Mouse (Mus musculus) mouse trophoblast stem cell (cell line): ENCODE data around the gene Olfr424.

Experiments
- in situ Hi-C, 2 experiments: fragments of 300-500 bp; cut with MseI, MboI; formaldehyde crosslinking; loops; 2 replicates in 1 of 2; 3 replicates in 1 of 2; pipeline ENCODE4 v1.15.1; 2025

Gene Olfr424

DNA sequence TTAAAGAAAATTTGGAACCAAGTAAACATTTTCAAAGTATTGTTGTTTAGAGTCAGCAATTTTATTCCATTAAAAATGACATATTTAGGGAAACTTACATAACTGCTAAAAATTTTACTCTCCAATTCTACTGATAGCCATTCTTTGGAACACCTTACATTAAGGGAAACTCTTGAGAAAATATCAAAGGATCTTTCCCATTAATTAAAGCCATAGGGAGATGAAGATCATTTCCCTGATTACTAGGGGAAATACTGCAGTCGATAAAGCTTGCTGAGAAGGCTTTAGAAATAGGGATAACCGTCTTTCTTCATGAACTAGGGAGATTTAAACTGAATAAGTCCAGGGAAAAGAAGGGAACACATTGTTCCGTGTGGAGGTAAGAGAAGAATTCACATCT is at the start of gene Olfr424:
TSS of gene Olfr424 (plus strand) at position 301 of the 400 bp plus-strand sequence.
- in situ Hi-C loops, result no loop called here

DNA sequence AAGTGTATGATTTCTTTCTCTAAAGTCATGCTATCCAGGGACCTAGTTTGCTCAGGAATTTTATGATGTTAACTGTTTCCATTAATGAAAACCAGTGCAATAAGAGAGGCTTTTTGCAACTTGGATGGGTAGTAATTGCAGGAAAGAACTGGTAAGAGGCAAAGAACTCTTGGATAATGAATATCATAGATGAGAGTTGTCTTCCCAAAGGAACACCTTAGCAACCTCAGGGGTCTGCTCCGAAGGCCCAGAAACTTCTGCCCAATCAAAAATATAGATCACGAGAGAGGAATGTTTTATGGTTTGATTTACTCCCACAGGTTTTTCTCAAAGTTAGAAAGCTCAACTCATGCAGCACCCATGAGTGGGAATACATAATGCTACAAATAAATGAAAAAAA is 47.3 kb upstream of the Olfr424 start, which contains the start of gene Olfr429:
TSS of gene Olfr429 (plus strand) at position 301 of the 400 bp plus-strand sequence.
- in situ Hi-C loops, result no loop called here

DNA sequence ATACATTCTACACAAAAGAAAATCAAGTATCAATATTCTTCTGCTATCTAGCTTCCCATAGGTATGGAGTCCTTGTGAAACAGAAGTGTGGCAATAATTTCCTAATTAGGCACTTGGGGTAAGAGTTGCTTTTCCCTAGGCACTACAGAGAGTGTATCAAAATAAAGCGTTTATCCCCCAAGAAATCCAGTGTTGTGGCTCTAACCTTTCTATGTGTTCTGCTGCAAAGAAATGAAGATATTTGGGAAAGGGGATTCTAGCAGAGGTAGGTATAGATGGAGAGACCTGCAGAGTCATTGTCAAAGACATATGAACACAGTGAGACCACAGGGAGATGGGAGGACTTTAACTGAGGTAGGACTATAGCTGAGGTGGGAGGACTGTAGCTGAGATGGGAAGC is 34.7 kb upstream of the Olfr424 start, which contains the start of gene Olfr427:
TSS of gene Olfr427 (plus strand) at position 301 of the 400 bp plus-strand sequence.
- in situ Hi-C loops, result no loop called here

DNA sequence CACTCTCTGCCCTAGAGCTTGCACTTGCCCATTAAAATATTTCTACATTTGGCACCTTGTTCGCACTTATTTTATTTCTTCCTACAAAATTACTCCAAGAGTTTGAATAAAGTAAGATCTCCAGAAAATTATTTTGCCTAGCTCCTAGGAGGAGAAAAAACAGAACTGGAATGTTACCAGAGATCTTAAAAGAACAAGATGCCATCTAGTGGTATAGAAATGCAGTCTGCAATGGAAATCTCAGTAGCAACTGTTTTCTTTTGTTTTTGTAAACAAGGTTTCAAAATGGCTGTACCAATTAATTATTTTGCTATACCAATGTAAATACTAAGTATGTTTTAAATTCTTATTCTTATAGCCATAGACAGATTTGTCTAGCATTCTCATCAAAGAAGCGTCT is 27.6 kb upstream of the Olfr424 start:
- in situ Hi-C loops, result loop anchor here (10.0 to 25.0 kb wide), 2 partner anchors 641 to 649 kb away; no protein-coding TSS in a partner anchor

DNA sequence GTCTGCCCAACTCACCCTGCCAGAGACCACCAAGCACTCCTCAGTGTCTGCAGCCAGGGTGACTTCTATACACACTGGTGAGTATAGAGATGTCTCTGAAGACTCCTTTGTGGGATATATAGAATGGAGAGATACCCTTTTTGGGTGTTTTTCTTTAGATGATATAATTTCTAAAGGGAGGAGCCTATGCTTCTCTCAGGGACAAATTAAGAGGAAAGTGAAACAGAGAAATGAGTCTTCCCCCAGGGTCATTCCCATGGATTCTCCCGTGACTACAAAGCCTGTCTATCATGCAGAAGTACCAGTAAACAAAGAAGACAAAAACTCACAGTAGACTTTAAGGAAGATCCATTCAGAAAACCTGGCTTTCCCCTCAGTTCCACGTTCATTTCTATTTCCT is 10.3 kb upstream of the Olfr424 start, which contains the start of gene Olfr231:
TSS of gene Olfr231 (minus strand) at position 101 of the 400 bp plus-strand sequence.
- in situ Hi-C loops, result loop anchor here in 1 of 2 experiments (25.0 kb wide), 1 partner anchor 659 kb away; no protein-coding TSS in a partner anchor

DNA sequence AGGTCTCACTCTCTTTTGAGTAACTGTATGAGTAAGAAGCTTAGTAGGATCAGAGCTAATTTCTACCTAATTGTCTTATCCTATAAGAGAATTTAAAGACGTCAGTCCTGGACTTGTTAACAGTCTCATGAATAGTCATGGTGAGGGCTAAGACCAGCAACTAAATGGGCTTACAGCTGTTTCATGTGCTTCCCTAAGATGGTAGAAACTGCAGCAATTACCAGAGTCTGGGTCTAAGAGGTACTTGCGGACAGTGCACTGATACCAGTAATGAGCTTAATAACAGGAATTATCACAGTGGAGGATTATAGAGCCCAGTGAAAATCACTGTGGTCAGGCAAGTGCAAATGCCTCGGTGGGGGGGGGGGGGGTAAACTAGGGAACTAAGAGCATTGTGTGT is 682 bp downstream of the Olfr424 start:
- in situ Hi-C loops, result no loop called here

DNA sequence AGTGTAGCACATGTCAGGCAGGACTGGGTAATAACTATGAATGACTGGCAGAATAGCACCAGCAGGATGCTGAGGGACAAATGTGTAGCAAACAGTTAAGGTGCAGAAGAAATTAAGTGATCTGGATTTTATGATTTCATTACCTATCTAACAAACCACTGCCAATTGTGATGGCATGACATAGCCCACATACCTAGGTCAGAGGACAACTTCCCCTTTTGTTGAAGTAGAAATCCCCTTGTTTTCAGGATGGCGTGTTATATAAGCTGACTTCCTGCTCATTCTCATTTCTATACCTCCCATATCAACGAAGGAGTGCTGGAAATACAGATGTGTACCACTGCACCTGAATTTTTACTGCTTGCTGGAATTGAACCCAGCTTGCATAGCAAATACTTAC is 10.1 kb downstream of the Olfr424 start:
- in situ Hi-C loops, result no loop called here

DNA sequence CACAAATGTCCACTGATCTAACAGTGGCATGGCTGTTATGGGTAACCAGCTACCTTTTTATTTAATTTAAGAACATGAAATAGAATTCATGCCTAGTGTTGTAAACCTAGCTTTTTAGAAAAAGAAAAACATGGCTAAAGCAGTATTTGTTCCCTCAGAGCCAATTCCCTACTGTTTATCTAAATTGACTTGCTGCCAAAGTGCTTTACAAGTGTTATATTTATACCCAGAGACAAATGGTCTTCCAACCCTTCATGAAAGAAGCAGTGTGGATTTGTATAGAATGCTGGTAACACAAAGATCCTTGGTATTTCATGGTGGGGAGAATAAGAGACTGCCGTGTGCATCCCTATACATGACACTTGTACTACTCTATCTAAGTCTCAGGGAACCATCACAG is 15.4 kb downstream of the Olfr424 start:
- in situ Hi-C loops, result no loop called here

DNA sequence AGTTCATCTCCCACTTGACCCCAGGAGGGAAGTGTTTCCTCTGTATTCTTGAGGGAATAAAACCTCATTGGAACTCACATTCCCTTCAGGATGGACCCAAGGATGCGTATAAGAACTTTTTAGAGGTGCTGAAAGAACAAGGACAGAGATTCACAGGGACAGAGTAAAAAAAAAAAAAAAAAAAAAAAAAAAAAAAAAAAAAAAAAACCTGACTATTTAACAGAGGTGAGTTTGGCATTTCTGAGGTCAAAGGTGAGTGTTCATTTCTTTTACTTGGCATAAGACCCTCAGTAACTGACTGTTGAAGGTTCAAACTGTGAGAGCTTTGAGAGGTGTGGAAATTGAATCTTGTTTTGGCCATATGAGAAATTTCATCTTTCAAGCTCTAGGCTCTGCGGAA is 18.0 kb downstream of the Olfr424 start:
- in situ Hi-C loops, result no loop called here

DNA sequence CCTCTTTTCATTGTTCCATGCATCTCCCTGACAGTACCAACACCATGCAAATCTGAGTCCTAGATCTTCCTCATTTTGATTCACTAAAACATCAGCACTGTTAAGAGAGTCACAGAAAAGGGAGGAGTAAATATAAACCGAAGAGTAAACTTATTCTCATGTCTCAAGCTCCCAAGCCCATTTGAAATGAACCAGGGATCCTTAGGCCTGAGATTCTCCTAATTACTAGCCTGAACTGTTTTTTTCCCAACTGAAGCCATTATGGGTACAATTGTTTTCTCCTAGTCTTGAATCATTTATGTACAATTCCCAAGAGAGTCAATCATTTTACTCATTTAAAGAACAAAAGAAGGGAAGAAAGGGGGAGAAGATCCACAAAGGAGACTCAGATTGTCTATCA is 24.0 kb downstream of the Olfr424 start, which contains the start of gene Olfr420:
TSS of gene Olfr420 (plus strand) at position 301 of the 400 bp plus-strand sequence.
- in situ Hi-C loops, result no loop called here

DNA sequence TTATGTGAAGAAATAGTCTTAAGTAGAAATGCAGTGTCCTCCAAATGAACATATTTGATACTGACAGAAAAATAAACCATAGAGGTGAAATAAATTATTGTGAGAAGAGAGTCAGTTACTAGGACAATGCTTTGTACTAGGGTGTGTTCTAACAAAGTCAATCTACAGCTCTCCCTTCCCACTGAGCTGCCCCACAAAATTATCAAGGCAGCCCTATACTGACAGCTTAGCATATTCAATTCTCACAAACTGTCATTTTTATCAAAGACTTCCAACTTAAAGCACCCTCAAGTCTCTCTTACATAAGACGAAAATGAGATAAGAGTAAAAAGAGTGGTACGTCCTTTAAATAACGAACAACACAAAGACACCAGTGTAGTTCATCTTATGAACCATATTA is 26.3 kb downstream of the Olfr424 start:
- in situ Hi-C loops, result no loop called here

DNA sequence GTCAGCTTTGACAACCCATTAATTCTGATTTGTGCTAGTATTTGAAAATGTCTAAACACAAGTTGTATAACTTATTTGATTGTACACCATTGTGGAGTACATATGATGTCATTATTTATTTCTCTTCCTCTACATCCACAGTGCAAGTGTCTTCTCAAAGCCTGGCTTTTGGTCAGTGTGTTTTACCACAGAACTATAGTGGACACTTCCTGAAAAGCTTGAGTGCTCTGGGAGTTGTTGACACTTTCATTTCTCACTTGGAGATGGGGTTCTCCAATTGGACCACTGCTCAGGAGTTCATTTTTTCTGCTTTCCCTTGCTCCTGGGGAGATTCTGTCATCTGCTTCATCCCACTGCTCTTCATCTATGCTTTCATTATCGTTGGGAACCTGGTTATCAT is 27.2 kb downstream of the Olfr424 start:
- in situ Hi-C loops, result no loop called here

DNA sequence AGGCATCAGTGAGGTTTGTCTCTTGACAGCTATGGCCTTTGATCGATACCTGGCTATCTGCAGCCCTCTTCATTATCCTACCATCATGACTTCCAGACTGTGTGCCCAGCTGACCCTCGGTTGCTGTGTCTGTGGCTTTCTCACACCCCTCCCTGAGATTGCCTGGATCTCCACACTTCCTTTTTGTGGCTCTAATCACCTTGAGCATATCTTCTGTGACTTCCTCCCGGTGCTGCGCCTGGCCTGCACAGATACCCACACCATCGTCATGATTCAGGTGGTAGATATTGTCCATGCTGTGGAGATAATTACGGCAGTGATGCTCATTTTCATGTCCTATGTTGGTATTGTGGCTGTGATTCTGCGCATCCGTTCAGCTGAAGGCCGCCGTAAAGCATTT is 27.8 kb downstream of the Olfr424 start:
- in situ Hi-C loops, result no loop called here

DNA sequence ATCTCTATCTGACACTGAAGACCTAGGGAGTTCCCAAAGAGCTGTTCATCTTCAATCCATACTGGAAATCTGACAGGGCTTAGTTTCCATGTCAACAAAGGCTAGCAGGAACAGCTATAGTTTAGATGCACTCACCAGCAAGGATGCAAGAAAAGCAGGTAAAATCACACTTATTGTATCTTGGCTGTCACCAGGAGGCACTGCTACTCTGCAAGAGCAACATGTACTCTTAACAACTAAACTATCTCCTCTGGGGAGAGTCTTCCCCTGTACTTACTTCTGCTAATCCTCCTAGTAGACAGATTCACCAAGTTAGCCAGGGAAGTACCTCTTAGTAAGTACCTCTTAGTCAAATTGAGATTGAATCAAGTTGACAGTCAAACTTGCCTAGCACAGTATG is 37.7 kb downstream of the Olfr424 start:
- in situ Hi-C loops, result no loop called here

DNA sequence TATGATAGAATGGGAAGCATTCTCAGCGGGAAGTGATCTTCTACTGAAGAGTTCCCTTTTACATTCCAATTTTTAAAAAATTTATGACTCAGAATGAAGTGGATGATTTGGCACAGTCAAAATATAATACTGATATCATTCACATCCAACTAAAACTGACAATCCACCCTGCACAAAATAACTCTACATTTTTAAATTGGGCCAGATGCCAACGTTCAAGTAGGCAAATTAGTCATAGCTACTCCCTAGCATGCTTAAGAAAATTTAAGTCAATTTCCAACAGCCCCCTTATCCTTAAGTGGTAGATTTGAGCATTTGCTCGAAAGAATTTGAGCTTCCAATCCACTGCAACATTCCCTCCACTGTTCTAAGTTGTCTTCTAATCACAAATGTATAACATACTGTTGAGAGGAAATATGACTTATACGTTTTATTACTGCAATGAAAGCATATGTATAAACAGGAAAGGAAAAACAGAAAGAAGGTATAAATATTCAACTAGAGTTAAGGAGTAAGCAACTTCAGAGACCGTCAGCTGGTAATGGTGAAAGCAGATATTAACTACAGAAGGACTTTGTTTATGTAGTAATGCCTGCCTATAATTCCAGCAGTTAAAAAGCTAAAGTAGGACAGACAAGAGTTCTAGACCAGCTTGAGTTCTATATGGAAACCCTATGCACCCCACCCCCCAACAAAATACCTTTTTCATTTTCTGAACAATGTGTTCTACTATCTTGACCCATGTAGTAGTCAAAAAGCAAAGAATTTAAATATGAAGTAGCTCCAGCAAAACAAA is 39.6 kb downstream of the Olfr424 start:
- in situ Hi-C loops, result no loop called here

DNA sequence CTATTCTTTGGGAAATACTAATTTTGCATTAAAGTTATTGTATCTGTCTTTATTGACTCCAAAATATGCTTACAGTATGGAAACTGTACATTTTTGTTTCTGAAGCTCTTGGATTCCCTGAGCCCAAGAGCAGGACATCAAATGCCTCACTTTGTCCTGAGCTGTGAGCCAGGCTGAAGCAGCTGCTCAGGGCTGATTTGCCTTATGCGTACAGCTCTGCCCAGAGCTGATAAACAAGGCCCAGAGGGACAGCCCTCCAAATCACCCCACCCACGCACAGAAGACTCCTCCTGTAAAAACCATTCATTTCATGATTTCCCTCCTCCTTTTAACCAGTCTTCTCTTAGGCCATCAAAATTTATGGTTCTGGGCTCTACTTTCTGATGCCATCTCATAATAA is 40.2 kb downstream of the Olfr424 start:
- in situ Hi-C loops, result no loop called here

DNA sequence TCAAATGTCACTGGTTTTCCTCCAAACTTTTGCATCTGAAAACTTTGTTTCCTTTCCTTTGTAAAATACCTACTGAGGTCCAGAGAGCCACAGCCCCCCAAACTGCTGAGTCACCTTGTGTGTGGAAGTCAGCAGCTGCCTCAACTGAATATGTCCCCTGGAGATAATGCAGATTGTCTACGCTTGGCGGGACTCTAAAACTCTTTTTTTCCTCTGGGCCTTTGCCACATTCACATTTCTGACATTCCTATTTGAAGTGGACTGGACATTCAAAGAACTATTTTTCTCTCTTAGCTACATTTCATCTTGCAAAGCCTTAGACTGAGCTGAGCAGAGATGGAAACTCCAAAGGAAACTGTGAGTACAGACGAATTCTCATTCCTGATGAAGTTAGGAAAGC is 41.3 kb downstream of the Olfr424 start, which contains the start of gene Spta1:
TSS of gene Spta1 (plus strand) at position 172 of the 400 bp plus-strand sequence.
- in situ Hi-C loops, result no loop called here
